Mouse (Mus musculus) embryonic fibroblast, embryonic 13.5 days (primary cell): ENCODE results near the gene Btn2a2.

Experiments
- CTCF ChIP-seq: IDR thresholded peaks from 2 replicates; pipeline ENCODE4 v1.5.1; 2011; ENCODE audit warnings: mild to moderate bottlenecking, control low read depth, low read length, moderate library complexity, borderline replicate concordance; ENCODE audit not compliant: insufficient read depth
- POLR2A ChIP-seq: IDR thresholded peaks from 2 replicates; pipeline ENCODE4 v1.6.1; 2011; ENCODE audit warnings: low read depth, mild to moderate bottlenecking, control low read depth, low read length, moderate library complexity

GRCm38 (mm10) chr13:23449235-23450095 is 39.2 kb downstream of the Btn2a2 start:
- no peak for TF ChIP-seq POLR2A
- no peak for TF ChIP-seq CTCF
